Mouse (Mus musculus) heart, embryonic 13.5 days (tissue): ENCODE results near the gene Suz12. TPM values are rescaled to one million over a fixed set of nuclear protein-coding genes. Genes with fewer than 3 reads are reported as not detected.
"Not testable (repeated sequence)": the region's sequence is repeated elsewhere in the genome, so short reads cannot be mapped to it uniquely, and the experiment has no call there.

Source experiments
- ATAC-seq: fragments of 200-750 bp; cut with Nextera tagmentation; 2 replicates; pipeline ENCODE4 v1.8.0; 2017; ENCODE audit warnings: moderate TSS enrichment; ENCODE audit not compliant: insufficient number of reproducible peaks, low FRiP score, low TSS enrichment; ENCODE audit errors: extremely low read depth
- H3K27ac ChIP-seq: fragments of 300-500 bp; sonication (generic); replicated peaks from 2 replicates; pipeline ENCODE4 v1.5.1; 2015; ENCODE audit warnings: moderate library complexity, mild to moderate bottlenecking, inconsistent platforms
- H3K27me3 ChIP-seq: fragments of 300-500 bp; sonication (generic); replicated peaks from 2 replicates; pipeline ENCODE4 v1.6.1; 2015; ENCODE audit warnings: mild to moderate bottlenecking, inconsistent platforms
- H3K36me3 ChIP-seq: fragments of 300-500 bp; sonication (generic); 2 replicates; pipeline ENCODE4 v1.6.1; 2015; ENCODE audit warnings: mild to moderate bottlenecking, inconsistent platforms
- H3K4me1 ChIP-seq: fragments of 300-500 bp; sonication (generic); 2 replicates; pipeline ENCODE4 v1.6.1; 2015; ENCODE audit warnings: inconsistent platforms
- H3K4me2 ChIP-seq: fragments of 300-500 bp; sonication (generic); 2 replicates; pipeline ENCODE4 v1.6.1; 2015; ENCODE audit warnings: inconsistent platforms, mild to moderate bottlenecking, moderate library complexity
- H3K4me3 ChIP-seq: fragments of 300-500 bp; sonication (generic); 2 replicates; pipeline ENCODE4 v1.5.1; 2015; ENCODE audit warnings: moderate library complexity, mild to moderate bottlenecking, inconsistent platforms
- H3K9ac ChIP-seq: fragments of 300-500 bp; sonication (generic); 2 replicates; pipeline ENCODE4 v1.6.1; 2015; ENCODE audit warnings: inconsistent platforms, mild to moderate bottlenecking, moderate library complexity
- H3K9me3 ChIP-seq: fragments of 300-500 bp; sonication (generic); 2 replicates; pipeline ENCODE4 v1.6.1; 2016; ENCODE audit warnings: inconsistent platforms
- WGBS: fragments of 180-500 bp; shearing (Covaris S2); methylation state at CpG from one replicate; pipeline ENCODE4 v1.1.7; 2015; ENCODE audit warnings: mixed read lengths; 5-methylcytosine and 5-hydroxymethylcytosine counted together
- polyA plus RNA-seq: library from polyadenylated mRNA; unstranded; fragments of >200 nt; fragmentation: Nextera tagmentation; extraction: Ambion mirVana; gene quantifications from 2 replicates; pipeline ENCODE4 v1.2.1, GENCODE M21; 2015

Gene Suz12
- polyA plus RNA-seq, 1 experiment from 2014 or later, result 13.4 TPM

DNA sequence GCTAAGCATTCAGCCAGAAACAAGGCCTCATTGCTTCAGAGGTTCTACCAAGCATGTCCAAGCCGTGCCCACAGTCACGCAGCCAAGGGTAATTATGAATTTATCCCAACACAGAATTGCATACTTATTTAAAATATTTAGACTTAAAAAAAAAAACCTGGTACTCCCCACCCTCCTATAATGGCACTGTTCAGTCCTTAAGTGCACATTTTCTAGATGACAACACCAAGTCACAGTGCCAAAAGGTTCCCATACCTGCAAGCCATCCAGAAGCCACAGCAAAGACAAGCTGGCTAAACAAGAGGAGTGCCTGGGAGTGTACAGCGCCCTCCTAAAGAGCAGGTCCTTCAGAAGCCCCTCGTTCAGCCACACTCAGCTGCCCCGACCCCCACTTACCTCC is 60.3 kb downstream of the Suz12 start:
- no peak overlapping the region for H3K9ac ChIP-seq
- H3K4me1 ChIP-seq, result peaks cover 49% of the 10 kb centered on the region
- peaks cover 75% of the 10 kb centered on the region for H3K36me3 ChIP-seq
- WGBS, result 78% methylated on average over 5 of the region's 5 CpGs
- H3K4me3 ChIP-seq, result no peak overlapping the region
- H3K27me3 ChIP-seq, result no peaks in the 10 kb centered on the region
- H3K9me3 ChIP-seq, result no peaks in the 10 kb centered on the region
- no peak overlapping the region for H3K4me2 ChIP-seq
- no peak overlapping the region for H3K27ac ChIP-seq
- no peak for ATAC-seq

DNA sequence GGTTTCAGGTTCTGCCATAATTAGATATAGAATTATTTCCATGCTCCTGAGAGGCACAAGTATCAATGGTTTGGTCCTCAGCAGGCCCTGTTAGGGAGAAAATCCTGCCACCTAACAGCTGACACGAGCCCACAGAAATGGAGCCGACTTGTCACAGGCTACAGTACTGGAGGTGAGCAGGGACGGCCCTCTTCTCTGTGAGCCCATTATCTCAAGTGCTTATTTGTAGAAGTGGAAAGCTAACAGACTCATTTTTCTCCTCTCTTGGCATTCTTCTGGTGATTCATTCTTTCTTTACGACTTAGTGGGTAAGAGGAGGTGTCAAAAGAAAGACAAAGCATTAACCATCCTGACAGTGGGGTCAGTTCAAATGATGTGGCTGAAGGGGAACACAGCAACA is 61.8 kb downstream of the Suz12 start:
- H3K9me3 ChIP-seq, result no peaks in the 10 kb centered on the region
- peaks cover 79% of the 10 kb centered on the region for H3K36me3 ChIP-seq
- no peak overlapping the region for H3K4me2 ChIP-seq
- no peaks in the 10 kb centered on the region for H3K27me3 ChIP-seq
- no peak for ATAC-seq
- 50% methylated on average over 4 of the region's 4 CpGs for WGBS
- no peak overlapping the region for H3K4me3 ChIP-seq
- H3K9ac ChIP-seq, result 0 out of 2 replicates have a peak overlapping the region, but pooled peaks have one; percentile 4
- no peak overlapping the region for H3K27ac ChIP-seq
- peaks cover 41% of the 10 kb centered on the region for H3K4me1 ChIP-seq

DNA sequence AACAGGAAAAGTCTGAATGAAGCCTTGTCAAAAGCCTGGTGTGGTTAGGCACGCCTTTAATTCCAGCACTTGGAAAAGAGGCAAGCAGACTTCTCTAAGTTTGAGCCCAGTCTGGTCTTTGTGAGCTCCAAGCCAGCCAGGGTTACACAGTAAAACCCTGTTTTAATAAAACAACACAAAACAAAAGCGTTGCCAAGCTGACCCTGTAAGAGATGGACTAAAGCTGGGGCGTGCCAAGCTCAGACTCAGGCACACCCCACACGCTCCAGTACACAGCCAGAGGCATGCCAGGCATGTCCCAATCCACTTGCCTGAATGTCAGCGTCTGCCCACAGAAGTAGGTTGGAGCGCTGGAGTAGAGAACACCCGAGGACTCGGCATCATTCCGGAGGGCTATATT is 63.2 kb downstream of the Suz12 start:
- Histone ChIP-seq H3K27me3 (no peaks in the 10 kb centered on the region), H3K4me1 (peaks cover 28% of the 10 kb centered on the region), H3K36me3 (peaks cover 87% of the 10 kb centered on the region), H3K4me2 (no peak overlapping the region), H3K27ac (peak overlapping the region; percentile 20; the same call in 1 of the 2 replicates), H3K4me3 (no peak overlapping the region), H3K9me3 (no peaks in the 10 kb centered on the region), H3K9ac (no peak overlapping the region)
- WGBS, result 74% methylated on average over 9 of the region's 9 CpGs
- no peak for ATAC-seq

DNA sequence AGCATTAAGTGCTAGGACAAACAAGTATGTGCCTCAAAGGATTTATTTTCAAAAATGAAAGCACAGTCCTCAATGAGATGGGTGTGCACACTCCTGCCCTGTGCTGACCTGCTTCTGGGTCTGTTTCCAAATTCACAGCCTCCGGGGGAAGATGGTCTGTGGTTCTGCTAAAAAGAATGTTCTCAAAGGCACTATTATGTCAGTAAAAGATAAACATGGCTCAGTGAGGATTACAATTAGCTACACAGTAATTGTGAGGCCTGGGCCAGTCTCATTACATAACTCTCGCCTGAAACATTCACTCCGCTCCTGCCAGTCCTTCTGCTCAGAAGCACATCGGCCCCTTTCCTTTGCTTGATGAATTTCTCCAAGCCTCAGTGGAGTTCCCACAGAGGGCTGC is 69.3 kb downstream of the Suz12 start:
- no peak for ATAC-seq
- no peak overlapping the region for H3K9ac ChIP-seq
- no peak overlapping the region for H3K4me3 ChIP-seq
- no peaks in the 10 kb centered on the region for H3K4me1 ChIP-seq
- 82% methylated on average over 4 of the region's 4 CpGs for WGBS
- H3K9me3 ChIP-seq, result no peaks in the 10 kb centered on the region
- no peaks in the 10 kb centered on the region for H3K27me3 ChIP-seq
- H3K27ac ChIP-seq, result no peak overlapping the region
- peaks cover 68% of the 10 kb centered on the region for H3K36me3 ChIP-seq
- H3K4me2 ChIP-seq, result no peak overlapping the region

DNA sequence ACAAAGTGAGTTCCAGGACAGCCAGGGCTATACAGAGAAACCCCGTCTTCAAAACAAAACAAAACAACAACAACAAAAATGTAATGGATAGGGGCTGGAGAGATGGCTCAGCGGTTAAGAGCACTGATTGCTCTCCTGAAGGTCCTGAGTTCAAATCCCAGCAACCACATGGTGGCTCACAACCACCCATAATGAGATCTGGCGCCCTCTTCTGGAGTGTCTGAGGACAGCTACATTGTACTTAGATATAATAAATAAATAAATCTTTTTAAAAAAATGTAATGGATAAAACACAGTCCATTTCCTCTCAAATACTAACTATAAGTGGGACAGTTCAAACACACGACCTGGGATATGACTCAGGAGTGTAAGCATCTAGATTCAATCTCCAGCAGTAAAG is 73.5 kb downstream of the Suz12 start:
- H3K27me3 ChIP-seq, H3K4me1 ChIP-seq, ATAC-seq, H3K9ac ChIP-seq, H3K27ac ChIP-seq, H3K9me3 ChIP-seq, H3K4me2 ChIP-seq, H3K4me3 ChIP-seq: not testable (repeated sequence)
- H3K36me3 ChIP-seq, result peaks cover 27% of the 10 kb centered on the region
- WGBS, result 82% methylated on average over 4 of the region's 4 CpGs

DNA sequence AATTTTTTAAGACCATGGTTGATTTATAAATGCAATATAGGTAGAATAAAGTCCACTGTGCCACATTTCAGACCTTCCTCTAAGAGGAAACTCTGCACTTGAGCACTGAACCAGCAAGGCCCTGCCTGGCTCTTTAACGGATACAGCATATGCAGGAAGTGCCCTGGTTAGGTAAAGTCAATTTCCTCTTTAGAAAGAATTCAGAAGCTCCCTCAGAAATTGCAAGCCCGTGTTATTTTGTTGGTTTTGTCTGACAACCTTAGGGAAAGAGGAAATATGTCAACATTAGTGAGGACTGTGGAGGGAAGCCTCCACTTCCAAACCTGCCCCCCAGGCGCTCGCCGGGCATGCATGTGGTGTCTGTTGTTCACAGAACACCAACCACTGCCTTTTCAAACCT is 74.7 kb downstream of the Suz12 start:
- peaks cover 15% of the 10 kb centered on the region for H3K36me3 ChIP-seq
- H3K9me3 ChIP-seq, result no peaks in the 10 kb centered on the region
- WGBS, result 75% methylated on average over 5 of the region's 5 CpGs
- H3K9ac ChIP-seq, result no peak overlapping the region
- no peak overlapping the region for H3K4me2 ChIP-seq
- H3K4me1 ChIP-seq, result 0 out of 2 replicates have a peak, but pooled peaks cover 5% of the 10 kb centered on the region
- H3K27ac ChIP-seq, result no peak overlapping the region
- no peak for ATAC-seq
- H3K27me3 ChIP-seq, result no peaks in the 10 kb centered on the region
- no peak overlapping the region for H3K4me3 ChIP-seq

DNA sequence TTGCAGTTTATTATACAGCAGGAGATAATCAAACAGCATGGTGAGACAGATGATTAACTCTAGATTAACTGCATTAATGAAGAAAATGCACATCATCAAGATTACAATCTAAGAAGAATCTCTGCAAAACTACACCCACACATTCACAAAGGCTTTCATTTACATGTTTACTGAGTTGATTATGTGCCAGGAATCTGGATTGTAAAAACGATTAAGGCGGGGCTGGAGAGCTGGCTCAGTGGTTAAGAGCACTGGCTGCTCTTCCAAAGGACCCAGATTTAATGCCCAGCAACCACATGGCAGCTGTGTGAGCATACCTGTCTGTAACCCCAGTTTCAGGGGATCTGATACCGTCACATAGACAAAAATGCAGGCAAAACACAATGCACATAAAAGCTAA is 76.9 kb downstream of the Suz12 start:
- Histone ChIP-seq H3K36me3 (no peaks in the 10 kb centered on the region; the same call in 1 of the 2 replicates), H3K27me3 (no peaks in the 10 kb centered on the region), H3K27ac (no peak overlapping the region), H3K9ac (no peak overlapping the region), H3K4me3 (no peak overlapping the region), H3K4me1 (0 out of 2 replicates have a peak, but pooled peaks cover 5% of the 10 kb centered on the region), H3K9me3 (no peaks in the 10 kb centered on the region), H3K4me2 (no peak overlapping the region)
- WGBS, result 83% methylated on average over 3 of the region's 3 CpGs
- no peak for ATAC-seq

DNA sequence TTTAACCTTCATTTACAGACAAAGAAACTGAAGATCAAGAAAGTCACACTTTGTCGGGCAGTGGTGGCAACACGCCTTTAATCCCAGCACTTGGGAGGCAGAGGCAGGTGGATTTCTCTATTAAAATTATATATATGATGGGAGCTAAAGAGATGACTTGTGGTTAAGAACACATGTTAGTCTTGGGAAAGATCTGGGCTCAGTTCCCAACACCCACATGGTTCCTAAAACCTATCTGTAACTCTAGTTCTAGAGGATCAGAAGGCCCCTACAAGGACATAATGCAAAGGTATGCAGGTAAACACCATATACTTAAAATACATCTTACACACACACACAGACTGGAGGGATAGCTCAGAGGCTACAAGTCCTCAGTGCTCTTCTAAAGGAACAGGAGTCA is 78.1 kb downstream of the Suz12 start:
- H3K4me1 ChIP-seq, result 0 out of 2 replicates have a peak, but pooled peaks cover 5% of the 10 kb centered on the region
- WGBS, result 84% methylated on average over 2 of the region's 2 CpGs
- no peaks in the 10 kb centered on the region; the same call in 1 of the 2 replicates for H3K36me3 ChIP-seq
- H3K9ac ChIP-seq, result no peak overlapping the region
- ATAC-seq, result no peak
- no peak overlapping the region for H3K27ac ChIP-seq
- H3K4me2 ChIP-seq, result no peak overlapping the region
- no peaks in the 10 kb centered on the region for H3K9me3 ChIP-seq
- no peak overlapping the region for H3K4me3 ChIP-seq
- no peaks in the 10 kb centered on the region for H3K27me3 ChIP-seq

DNA sequence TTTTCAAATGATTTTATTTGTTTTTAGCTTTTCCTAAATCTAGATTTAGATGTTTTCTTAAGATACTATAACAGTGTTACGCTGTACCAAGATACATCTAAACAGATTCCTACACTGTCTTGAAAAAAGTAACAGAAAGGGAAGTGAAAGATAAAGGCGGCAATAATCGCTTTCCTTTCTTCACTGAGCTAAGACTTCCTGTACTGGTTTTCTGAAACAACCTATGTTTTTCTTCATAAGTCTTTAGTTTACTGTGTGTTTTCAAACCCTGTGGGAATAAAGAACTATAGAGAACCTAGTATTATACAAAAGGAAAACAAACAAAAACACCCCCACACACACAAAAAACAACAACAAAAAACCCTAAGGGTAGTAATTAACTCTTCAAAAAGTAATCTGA is 79.5 kb downstream of the Suz12 start:
- Histone ChIP-seq H3K4me2 (no peak overlapping the region), H3K27me3 (no peaks in the 10 kb centered on the region), H3K9ac (no peak overlapping the region), H3K27ac (no peak overlapping the region), H3K36me3 (peaks cover 4% of the 10 kb centered on the region; the same call in 1 of the 2 replicates), H3K9me3 (no peaks in the 10 kb centered on the region), H3K4me1 (0 out of 2 replicates have a peak, but pooled peaks cover 5% of the 10 kb centered on the region), H3K4me3 (no peak overlapping the region)
- ATAC-seq, result no peak
- WGBS, result 73% methylated on average over 3 of the region's 3 CpGs

DNA sequence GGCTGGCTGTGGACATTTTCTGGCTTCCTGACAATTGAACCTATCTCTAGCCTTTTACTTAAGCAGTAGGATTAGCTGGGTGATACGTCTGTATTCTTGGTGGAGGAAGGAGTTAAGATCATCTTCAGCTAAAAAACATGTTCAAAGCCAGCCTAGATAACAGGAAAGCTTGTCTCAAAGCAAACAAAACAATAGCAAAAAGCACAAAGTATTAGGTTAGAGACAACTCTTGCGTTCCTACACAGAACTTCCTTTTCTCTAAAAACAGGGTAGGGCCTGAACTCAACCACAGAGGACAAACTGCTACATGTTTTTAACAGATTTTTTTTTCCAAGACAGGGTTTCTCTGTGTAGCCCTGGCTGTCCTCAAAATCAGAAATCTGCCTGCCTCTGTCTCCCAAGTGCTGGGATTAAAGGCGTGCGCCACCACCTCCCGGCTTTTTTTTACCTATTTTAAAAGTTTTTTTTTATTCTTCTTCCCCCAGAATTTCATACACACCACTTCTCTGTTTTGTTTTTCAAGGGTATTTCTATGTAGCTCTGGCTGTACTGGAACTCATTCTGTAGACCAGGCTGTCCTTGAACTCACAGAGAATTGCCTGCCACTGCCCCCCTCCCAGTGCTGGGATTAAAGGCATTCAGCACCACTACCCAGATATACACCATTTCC is 82.8 kb downstream of the Suz12 start:
- peaks cover 14% of the 10 kb centered on the region; the same call in 1 of the 2 replicates for H3K36me3 ChIP-seq
- H3K27me3 ChIP-seq, result no peaks in the 10 kb centered on the region
- no peak overlapping the region for H3K9ac ChIP-seq
- H3K4me1 ChIP-seq, result peaks cover 20% of the 10 kb centered on the region
- 92% methylated on average over 5 of the region's 5 CpGs for WGBS
- no peak for ATAC-seq
- no peak overlapping the region for H3K27ac ChIP-seq
- no peak overlapping the region for H3K4me2 ChIP-seq
- H3K4me3 ChIP-seq, result no peak overlapping the region
- no peaks in the 10 kb centered on the region for H3K9me3 ChIP-seq

DNA sequence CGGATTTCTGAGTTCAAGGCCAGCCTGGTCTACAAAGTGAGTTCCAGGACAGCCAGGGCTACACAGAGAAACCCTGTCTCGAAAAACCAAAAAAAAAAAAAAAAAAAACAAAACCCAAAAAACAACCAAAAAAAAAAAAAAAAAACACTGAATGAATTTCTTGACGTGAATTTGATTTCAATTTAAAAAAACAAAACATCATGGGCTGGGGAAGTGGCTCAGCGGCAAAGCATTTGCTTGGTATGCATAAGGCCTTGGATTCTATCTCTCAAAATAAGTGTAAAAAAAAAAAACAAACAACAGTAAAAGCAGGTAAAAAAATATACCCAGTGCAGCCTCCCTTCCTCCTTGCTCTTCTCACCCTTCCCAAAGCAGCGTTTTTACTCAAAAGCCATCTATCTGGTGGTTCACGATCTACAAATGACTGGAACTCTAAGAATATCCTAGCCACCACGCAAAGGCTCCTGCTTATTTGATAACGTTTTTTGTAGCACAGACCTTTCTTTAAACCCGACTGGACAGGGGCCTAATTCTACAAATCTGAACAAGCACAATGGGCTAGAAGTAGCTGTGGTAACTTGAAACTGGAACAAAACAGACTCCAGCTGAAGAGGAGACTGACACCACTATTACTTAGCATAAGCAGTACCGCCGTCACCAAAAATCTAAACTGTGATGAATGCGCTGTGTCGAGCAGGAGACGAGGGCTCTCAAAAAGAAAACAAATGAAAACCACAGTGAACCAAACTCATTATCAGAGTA is 85.1 kb downstream of the Suz12 start:
- Histone ChIP-seq H3K9ac (no peak overlapping the region), H3K4me1 (peaks cover 28% of the 10 kb centered on the region), H3K4me2 (peak overlapping the region; percentile 76), H3K27ac (no peak overlapping the region), H3K36me3 (peaks cover 14% of the 10 kb centered on the region; the same call in 1 of the 2 replicates), H3K4me3 (no peak overlapping the region; the same call in 1 of the 2 replicates), H3K9me3 (no peaks in the 10 kb centered on the region), H3K27me3 (no peaks in the 10 kb centered on the region)
- no peak for ATAC-seq
- 68% methylated on average over 13 of the region's 14 CpGs for WGBS
